Mouse (Mus musculus) cortical plate, adult 2 months (tissue): ENCODE results near the gene Tnp2.

Experiments
- CTCF ChIP-seq: fragments of 200-500 bp; IDR thresholded peaks from 2 replicates; pipeline ENCODE4 v1.5.1; 2011; ENCODE audit warnings: mild to moderate bottlenecking, control low read depth, low read length; ENCODE audit not compliant: insufficient read depth; ENCODE audit errors: extremely low read depth
- POLR2A ChIP-seq: fragments of 200-500 bp; IDR thresholded peaks from 2 replicates; pipeline ENCODE4 v1.6.1; 2011; ENCODE audit warnings: mild to moderate bottlenecking, low read length, control low read depth; ENCODE audit not compliant: insufficient read depth; ENCODE audit errors: extremely low read depth

- TF ChIP-seq CTCF (no peak), POLR2A (no peak)
Observed at GRCm38 (mm10) chr16:10780631-10781120, 7.8 kb downstream of the Tnp2 start.
